Mouse (Mus musculus): ENCODE data around the gene Bhmt2.

DNA sequence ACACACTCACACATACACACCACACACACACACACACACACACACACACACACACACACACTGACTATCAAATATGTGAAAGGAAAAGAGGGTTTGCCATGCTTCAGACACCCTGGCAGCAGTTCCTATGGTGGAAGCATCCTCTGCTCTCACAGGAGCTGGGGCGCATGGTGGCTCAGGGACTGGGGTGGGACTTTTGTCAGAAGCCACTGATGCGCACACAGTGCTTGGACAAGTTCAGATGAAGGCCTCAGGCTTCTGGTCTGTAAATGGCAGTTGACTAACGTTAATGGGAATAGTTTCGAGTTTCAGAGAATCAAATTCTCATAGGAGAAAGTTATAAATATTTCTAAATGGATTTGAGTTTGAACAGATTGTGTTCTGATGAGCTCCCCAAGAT, 11.1 kb upstream of the Bhmt2 start:
- no peak for TF ChIP-seq CTCF (IDR thresholded peaks at IDR 0.05; ENCODE audit: borderline replicate concordance, insufficient read depth, low read depth, low read length)
- no peak for TF ChIP-seq POLR2A (IDR thresholded peaks at IDR 0.05; ENCODE audit: borderline replicate concordance, insufficient read depth, low read length)
